Mouse (Mus musculus) lung, postnatal 25 days (tissue): ENCODE data around the gene Vezt.

Experiments
- DNase-seq: peaks from one replicate; pipeline ENCODE4 v3.0.0; 2022; ENCODE audit warnings: low spot score

The Vezt gene

GRCm38 (mm10) chr10:93950991-93951390 lies 84.6 kb downstream of the Vezt start:
- DNase-seq = peak; percentile 73

DNA sequence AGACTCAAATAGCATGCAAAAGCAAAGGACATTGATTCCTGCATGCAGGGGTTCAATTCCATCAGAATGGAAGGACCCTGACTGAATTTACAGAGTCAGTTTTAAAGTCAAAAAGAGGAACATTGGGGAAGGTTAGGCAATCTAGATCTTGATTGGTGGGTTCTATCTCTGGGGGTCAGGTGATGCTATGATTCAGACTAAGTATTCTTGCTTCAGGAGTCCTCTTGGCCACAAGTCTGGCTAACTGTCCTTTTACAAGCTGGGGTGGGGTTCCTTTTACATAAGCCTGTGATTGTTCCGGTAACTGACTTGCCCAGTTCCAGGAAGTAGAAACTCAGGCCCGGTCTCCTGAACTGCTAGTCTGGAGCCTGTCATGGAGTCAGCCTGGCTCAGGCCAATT lies 85.7 kb downstream of the Vezt start:
- no peak for DNase-seq

DNA sequence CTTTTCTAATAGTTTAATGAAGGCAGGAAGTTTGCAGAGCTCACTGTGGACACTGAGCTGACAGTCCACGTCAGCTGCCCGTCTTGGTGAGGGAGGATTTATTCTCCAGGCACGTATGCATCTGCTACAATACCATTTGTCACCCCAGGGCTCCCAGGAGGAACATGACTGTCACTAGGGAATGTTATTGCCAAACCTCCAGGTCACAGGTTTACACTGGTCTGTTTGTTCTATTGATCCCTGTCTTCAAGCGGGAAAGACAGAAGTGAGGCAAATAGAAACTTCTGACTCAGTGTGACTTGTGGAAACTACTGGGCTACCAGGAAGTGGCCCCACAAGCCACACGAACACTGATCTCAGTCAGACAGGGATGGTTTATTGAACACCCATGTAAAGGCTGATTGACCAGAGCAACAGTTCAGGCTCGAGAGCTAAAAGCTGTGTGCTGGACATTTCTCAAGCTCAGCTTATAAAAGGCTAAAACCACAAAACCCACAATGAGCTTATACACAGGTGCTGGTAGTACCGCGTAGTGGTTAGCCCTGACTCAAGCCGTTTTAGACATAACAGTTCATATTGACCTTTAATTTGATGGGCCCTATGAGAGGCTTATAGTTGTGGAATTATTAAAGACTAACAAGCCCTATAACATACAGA lies 89.6 kb downstream of the Vezt start:
- DNase-seq = no peak

- peak; percentile 23 for DNase-seq
These were observed 90.3 kb downstream of the Vezt start for GRCm38 (mm10) chr10:93945364-93945763.

GRCm38 (mm10) chr10:93944241-93944640 lies 91.4 kb downstream of the Vezt start:
- no peak for DNase-seq

DNA sequence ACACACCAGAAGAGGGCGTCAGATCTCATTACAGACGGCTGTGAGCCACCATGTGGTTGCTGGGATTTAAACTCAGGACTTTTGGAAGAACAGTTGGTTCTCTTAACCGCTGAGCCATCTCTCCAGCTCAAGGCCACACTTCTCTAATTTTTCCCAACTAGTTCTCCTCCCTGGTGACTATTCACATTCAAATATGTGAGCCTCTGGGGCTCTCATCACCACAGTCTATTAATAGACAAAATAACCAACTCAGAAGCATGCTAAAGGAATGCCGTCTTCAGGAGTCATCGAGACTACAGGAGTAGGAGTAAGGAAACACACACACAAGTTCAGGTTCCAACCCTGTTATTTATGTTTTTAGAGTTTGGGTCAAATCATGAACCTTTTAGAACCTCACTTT lies 95.3 kb downstream of the Vezt start:
- no peak for DNase-seq

DNA sequence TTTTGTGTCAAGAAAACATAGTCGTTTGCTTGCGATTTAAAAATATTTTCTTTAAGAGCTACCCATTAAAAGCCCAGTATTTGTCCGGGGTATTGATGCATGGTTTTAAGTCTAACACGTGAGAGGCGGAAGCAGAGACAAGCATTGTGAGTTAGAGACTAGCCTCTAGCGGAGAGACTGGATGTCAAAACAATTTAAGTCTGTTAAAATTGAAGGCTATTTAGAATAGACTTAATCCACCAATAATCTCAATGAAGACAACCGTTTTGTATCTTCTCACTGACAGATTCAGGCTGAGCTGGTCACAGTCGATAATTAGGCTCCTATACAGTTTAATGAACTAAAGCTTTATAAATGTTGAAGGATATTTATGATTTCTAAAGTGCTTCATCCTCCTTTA lies 95.9 kb downstream of the Vezt start:
- DNase-seq = no peak

- DNase-seq = no peak
These were observed 96.8 kb downstream of the Vezt start for GRCm38 (mm10) chr10:93938844-93939271.

- peak; percentile 52 for DNase-seq
These were observed 101.6 kb downstream of the Vezt start for GRCm38 (mm10) chr10:93933980-93934379.

- DNase-seq = no peak
These were observed 102.8 kb downstream of the Vezt start for GRCm38 (mm10) chr10:93932861-93933260.

DNA sequence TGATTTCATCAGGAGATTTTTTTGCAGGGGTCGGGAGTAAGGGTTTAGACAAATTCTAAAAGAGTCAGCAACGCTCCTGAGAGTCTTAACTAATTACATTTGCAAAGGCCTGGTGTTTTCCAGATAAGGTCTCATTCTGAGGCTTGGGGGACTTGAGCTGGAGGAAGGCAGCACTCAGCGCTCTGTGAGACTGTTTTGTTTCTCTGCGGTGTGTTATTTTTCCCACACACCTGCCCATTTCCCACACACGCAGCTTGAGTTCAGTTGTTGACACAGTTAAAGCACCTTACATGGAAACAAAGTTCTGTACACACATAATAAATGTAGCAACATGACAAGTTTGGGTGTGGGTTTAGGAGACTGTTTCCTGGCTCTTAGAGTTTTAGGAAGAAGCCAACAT lies 103.6 kb downstream of the Vezt start:
- no peak for DNase-seq

GRCm38 (mm10) chr10:93931431-93931830 lies 104.2 kb downstream of the Vezt start:
- no peak for DNase-seq

DNA sequence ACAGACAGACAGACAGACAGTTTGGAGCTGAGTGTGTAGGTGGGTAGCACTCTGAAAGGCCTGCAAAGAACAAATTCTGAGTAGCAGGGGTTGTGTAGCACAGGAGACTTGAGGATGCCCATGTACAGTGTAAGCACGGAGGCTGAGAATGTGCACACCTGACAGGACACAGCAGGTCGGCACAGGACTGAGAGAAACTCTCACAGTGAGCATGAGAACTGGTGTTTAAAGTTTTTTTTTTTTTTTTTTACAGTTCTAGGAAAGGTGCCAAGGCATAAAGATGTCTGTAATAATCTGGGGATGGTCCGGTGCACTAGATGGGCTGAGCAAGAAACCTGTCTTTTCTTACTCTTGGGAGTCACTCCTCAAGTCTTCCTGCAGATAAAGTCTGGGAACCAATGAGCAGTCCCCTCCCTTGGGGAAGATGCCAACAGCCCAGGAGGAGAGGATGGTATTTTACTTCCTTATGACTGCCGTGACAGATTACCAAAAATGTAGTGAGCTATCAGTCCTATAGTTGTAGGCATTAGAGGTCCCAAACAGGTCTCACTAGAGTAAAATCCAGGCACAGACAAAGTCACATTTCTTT lies 105.3 kb downstream of the Vezt start:
- DNase-seq = no peak

DNA sequence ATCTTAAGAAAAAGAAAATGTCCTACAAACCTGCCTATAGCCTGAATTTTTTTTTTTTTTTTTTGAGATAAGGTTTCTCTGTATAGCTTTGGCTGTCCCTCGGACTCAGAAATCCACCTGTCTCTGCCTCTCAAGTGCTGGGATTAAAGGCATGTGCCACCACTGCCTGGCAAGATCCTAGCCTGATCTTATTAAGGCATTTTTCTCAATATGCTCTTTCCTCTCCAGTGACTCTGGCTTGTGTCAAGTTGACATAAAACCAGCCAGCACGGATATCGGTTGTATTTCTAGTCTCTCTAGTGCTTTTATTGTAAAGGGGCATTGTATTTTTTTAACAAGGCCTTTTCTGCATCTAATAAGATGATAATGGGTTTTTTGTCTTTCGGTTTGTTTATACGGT lies 111.0 kb downstream of the Vezt start:
- DNase-seq = no peak

DNA sequence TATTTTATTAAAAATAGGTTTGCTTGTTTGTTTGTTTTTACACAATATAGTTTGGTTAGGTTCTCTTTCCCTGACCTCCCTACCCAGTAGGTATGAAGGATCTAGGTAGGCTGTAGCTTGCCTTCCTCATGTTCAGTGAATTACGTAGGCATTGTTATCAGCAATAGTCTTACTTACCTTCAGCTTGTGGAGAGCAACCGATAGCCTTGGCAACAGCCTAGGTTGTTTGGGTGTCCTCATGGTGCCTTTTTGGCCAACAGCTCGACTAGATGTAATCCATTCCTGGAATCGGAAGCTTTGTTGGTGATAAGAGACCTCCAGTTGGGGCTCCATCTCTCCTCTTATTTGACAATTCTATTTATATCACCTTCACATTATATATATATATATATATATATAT lies 114.5 kb downstream of the Vezt start:
- no peak for DNase-seq

- peak; percentile 36 for DNase-seq
These were observed 116.4 kb downstream of the Vezt start for GRCm38 (mm10) chr10:93919227-93919626.

DNA sequence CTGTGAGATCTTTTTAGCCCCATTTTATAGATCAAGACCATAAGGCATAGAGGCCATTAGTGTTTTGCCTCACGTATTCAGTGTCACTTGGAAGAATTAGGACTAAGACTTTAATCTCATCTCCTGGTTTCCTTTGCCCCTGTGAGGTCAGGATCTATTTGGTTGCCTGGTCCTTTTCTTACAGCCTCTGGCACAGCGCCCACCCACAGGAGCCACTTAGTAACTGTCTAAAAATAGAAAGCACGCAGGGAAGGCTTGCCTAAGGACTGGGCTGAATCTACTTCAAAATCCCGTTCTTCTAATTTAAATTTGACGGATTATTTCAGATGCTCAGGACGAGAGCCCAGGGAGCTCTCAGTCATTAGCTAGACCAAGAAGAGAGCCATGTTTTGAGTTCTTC lies 116.9 kb downstream of the Vezt start:
- peak; percentile 56 for DNase-seq

GRCm38 (mm10) chr10:93918087-93918486 lies 117.5 kb downstream of the Vezt start:
- DNase-seq = no peak

- DNase-seq = no peak
These were observed 118.8 kb downstream of the Vezt start for GRCm38 (mm10) chr10:93916778-93917177.

DNA sequence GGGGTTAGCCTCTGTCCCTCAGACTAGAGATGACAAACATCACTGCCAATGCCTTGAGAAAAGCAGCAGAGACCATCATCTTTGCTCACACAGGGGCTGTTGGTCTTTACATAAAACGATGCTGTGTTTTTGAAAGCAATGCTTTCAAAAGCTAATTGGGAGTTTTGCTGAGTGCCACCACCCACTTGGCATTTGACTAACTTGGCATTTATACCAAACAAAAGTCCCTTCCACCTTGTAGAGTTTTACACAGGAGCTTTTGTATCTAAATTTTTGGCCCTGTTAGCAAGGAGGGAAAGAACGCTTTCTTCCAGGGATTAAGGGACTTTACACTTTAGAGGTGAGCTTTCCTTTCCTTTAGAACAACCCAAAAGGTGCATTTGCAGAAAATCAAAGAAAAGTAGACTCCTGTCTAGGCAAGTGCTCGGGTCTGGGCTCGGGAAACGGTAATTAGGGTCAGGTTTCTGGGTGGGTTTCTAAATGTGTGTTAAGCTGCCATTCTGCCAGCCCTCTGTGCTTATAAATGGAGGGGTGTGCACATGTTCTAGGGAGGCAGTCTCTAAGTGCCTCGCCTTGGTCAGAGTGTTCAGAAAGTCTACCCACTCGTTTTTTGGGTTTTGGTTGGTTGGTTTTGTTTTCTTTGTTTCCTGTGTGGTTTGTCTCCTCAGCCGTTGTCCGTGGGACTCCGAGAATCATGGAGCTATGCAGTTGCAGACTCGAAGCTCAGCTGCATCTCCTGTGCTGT lies 119.9 kb downstream of the Vezt start:
- DNase-seq = no peak

GRCm38 (mm10) chr10:93913525-93913924 lies 122.1 kb downstream of the Vezt start:
- DNase-seq = no peak

- DNase-seq = no peak
These were observed 122.7 kb downstream of the Vezt start for GRCm38 (mm10) chr10:93912917-93913316.

DNA sequence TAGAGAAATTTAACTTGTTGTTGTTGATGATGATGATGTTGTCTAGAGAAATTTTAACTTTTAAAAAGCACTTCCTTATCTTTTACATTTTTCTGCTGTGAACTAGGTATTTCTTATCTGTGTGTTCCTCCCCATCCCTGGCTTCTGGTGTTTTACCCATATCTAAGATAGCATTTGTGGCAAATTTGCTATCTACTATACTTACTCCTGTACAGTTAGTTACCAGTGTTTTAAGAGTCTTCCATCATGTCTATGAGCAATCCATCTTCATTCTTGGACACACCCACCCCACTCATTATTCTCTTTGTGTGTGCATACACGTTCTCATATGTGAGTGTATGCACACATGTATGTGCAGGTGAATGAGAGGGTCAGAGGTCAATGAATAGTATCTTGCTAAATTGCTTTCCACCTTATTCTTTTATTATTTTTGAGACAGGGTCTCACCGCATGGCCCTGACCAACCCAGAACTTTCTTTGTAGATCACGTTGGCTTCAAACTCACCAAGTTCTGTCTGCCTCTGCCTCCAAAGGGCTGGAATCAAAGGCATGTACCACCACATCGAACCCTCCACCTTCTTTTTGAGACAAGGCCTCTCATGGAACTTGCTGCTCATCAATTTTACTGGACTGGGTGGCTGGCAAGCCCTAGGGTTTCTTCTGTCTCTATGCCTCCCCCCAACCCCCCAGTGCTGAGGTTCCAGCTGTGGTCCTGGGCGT lies 123.3 kb downstream of the Vezt start:
- DNase-seq = no peak
